Mouse (Mus musculus) lung, postnatal 0 days (tissue): ENCODE measurements around the gene Car15.

ENCODE experiments used
- CTCF ChIP-seq: IDR thresholded peaks from 2 replicates; pipeline ENCODE4 v1.5.1; 2016; ENCODE audit warnings: antibody characterized with exemption, mild to moderate bottlenecking
- EP300 ChIP-seq: IDR thresholded peaks from 2 replicates; pipeline ENCODE4 v1.6.1; 2016; ENCODE audit warnings: antibody characterized with exemption, mild to moderate bottlenecking, control low read depth

DNA sequence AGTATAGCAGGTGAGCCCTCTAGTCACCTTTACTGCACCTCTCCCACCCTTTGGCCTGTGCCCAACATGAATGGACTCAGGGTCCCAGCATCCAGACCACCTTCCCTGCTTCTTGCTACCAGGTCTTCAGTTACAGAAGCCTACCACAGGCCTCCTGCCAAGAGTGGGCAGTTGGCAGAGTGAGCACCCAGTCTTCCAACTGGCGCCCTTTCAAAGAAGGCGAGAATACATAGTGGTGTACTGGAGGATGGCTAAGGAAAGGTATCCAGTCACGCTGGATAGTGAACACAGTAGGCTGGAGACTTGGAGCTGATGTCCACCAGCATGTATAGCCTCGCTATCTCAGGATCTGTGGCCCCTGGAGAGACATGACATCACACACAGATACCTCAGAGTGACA is 44.1 kb downstream of the Car15 start:
- TF ChIP-seq CTCF (no peak), EP300 (no peak)
